Mouse (Mus musculus): Measurements from ENCODE around the gene Tubgcp6.

Tubgcp6 gene

GRCm38 (mm10) chr15:89103921-89104320, 19.0 kb downstream of the Tubgcp6 start:
- no peak for DNase-seq (ENCODE audit: low spot score)

GRCm38 (mm10) chr15:89102646-89103045, 20.3 kb downstream of the Tubgcp6 start:
- no peak for DNase-seq (ENCODE audit: low spot score)

GRCm38 (mm10) chr15:89100823-89101222, 22.1 kb downstream of the Tubgcp6 start:
- no peak for DNase-seq (ENCODE audit: low spot score)

- no peak for DNase-seq (ENCODE audit: low spot score)
Measured at GRCm38 (mm10) chr15:89098616-89099015, 24.3 kb downstream of the Tubgcp6 start.

DNA sequence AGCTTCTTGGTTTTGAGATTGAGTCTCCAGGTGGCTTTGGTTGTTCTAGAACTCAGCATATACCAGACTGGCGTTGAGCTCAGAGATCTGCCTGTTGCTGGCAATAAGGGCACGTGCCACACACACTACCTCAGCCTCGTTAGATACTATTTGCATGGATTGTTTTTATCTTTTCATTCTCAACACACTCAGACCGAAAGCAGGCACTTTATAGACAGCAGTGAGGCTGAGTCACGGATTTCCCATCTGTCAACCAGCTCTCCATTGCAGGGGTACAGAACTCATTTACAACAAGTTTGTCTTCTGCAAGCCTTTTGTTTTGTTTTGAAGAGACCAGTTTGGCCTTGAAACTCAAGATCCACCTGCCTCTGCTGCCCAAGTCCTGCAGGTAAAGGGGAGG, 25.5 kb downstream of the Tubgcp6 start:
- DNase-seq (ENCODE audit: low spot score): no peak

GRCm38 (mm10) chr15:89092181-89092580, 30.7 kb downstream of the Tubgcp6 start:
- no peak for DNase-seq (ENCODE audit: low spot score)

GRCm38 (mm10) chr15:89090662-89091061, 32.2 kb downstream of the Tubgcp6 start:
- DNase-seq (ENCODE audit: low spot score): no peak

DNA sequence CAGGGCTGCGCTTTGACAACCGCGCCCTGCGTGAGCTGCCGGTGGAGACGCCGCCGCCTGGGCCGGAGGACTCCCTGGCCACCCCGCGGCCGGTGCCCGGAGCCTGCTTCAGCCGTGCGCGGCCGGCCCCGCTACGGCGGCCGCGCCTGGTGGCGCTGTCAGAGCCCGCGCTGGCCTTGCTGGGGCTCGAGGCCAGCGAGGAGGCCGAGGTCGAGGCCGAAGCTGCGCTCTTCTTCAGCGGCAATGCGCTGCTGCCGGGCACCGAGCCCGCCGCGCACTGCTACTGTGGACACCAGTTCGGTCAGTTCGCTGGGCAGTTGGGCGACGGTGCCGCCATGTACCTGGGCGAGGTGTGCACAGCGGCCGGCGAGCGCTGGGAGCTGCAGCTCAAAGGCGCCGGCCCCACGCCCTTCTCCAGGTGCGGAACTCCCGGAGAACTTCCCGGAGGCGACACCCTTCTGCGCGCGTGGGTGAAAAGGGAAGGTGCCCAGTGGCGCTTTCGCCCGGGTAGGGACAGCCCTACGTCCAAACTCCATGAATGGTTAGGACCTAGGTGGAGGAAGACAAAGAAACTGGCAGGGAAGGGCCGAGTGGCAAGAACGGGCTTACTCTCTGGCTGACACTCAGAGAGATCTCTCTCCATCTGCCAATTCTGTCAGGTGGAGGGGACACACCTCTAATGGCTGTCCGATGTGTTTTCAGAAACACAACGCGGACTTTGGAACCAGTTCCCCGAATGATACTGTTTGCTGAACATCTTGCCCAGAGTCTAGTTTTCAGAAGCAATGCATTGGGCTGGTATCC, 33.5 kb downstream of the Tubgcp6 start:
- peak; percentile 35 for DNase-seq (ENCODE audit: low spot score)

DNA sequence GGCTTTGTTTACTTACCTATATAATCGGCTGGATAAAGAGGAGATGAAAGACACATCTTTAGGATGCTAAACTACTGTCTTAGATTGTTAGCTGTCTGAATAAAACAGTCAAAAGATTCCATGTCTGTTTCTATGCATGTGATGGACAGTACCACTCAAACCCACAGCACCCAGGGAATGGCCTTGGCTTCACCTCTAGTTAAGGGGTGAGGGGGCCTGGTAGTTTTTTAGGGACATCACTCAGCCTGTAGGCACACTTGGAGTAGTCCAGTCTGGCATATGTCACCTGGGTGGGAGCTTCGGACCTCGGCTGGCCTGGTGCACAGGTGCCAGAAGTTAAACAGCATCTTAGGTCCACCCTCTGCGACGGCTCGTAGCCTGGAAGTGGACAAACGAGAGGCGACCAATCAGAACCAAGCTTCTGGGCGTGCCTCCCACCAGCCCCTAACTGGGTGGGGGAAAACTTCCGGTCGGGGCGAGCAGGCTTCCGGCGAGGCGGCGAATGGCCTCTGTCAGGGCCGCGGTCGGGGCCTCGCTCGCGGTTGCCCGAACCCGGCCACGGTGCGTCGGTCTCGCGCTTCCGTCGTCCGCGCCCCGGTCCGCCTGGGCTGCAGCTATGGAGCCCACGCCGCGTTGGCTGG, 34.2 kb downstream of the Tubgcp6 start, which contains the start of gene Selenoo:
TSS of gene Selenoo (plus strand) at position 478 of the 641 bp plus-strand sequence.
- DNase-seq (ENCODE audit: low spot score): peak; percentile 88

GRCm38 (mm10) chr15:89084826-89085225, 38.1 kb downstream of the Tubgcp6 start:
- DNase-seq (ENCODE audit: low spot score): no peak

GRCm38 (mm10) chr15:89083906-89084305, 39.0 kb downstream of the Tubgcp6 start:
- no peak for DNase-seq (ENCODE audit: low spot score)

- DNase-seq (ENCODE audit: low spot score): peak; percentile 33
Measured at GRCm38 (mm10) chr15:89078208-89078836, 44.6 kb downstream of the Tubgcp6 start.

- peak; percentile 46 for DNase-seq (ENCODE audit: low spot score)
Measured at GRCm38 (mm10) chr15:89076156-89076731, 46.7 kb downstream of the Tubgcp6 start.

DNA sequence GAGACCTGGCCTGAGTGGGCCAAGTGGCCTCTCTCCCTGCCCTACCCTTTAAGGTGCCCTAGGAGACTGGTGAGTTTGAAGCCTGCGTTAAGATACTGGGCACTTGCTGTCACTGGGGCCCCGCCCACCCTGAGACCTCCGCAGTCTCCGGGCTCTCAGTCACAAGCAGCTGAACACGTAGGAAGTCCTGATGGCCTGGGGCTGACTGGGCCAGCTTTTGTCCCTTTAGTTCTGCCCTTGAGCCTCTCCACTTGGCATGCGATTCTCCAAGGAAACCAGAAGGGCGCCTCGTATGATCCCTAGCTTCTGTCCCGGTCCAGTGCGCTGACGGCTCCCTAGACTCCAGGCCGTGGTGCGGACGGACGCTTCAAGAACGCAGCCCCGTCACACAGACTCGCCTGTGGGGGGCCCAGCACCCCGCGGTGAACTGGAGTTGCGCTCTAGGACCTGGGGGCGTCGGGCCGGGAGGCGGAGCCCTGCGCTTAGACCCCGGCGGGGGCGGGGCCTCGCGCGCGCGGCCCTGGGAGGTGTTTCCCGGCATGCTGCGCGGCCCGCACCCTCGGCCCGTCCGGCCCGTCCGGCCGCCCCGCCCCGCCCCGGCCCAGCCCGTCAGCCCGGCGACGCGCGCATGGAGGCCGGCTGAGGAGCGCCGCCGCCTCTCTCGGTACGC, 47.3 kb downstream of the Tubgcp6 start:
- peak; percentile 78 for DNase-seq (ENCODE audit: low spot score)

DNA sequence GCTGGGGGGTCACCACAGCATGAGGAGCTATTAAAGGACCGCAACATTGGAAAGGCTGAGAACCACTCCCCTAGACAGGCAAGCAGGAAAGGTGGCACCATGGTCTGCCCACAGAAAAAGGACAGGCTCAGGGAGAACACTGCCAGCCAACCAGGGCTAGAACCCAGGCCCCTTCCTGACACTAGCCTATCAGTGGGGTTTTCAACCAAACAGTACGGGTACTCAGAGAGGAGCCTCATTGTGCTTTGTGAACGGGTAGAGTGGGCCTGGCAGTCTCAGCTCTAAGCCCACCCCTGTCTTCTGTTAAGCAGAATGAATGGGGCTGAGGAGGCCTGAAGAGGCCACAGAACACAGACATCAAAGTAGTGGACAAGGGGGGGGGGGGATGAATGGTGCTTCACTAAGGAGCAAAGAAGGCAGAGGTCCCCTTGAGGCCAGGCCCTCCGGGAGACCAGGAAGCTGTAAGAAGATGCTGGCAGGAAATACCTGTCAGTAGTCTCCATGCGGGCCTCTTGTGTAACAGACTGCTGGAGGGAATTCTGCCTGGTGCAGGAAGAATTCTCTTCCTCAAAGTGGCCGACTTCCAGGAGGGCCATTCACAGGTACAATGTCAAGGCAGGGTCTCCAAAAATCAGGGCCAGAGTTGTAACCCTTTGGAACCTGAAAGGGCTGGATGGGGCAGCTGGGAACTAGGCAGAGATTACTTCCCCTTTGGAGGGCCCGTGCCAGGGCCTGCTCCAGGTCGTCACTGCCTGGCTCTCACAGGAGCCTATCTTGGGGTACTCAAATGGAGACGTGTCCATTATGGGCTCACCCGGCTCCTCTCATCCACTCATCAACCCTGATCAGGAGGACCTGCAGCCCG, 48.1 kb downstream of the Tubgcp6 start, which contains the start of gene Trabd:
TSS of gene Trabd (plus strand) at position 512 of the 865 bp plus-strand sequence.
- no peak for DNase-seq (ENCODE audit: low spot score)

GRCm38 (mm10) chr15:89073993-89074603, 48.8 kb downstream of the Tubgcp6 start:
- DNase-seq (ENCODE audit: low spot score): no peak

DNA sequence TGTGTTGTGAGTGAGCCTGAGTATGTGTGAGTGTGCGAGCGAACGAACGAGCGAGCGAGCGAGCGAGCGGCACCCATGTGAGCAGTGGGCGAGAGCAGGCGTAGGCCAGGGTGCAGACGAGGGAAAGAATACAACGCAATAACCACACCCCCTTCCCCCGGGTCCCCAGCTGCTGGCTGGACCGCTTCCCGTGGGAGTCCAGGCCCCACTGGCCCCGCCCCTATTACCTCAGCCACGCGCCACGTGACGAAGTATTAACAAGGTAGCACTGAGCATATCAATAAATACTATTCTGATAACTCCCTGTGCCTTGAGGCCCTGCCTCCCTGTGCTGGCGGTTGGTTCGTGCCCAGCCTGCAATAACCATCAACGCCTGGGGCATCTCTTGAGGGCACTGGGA, 52.3 kb downstream of the Tubgcp6 start:
- no peak for DNase-seq (ENCODE audit: low spot score)

DNA sequence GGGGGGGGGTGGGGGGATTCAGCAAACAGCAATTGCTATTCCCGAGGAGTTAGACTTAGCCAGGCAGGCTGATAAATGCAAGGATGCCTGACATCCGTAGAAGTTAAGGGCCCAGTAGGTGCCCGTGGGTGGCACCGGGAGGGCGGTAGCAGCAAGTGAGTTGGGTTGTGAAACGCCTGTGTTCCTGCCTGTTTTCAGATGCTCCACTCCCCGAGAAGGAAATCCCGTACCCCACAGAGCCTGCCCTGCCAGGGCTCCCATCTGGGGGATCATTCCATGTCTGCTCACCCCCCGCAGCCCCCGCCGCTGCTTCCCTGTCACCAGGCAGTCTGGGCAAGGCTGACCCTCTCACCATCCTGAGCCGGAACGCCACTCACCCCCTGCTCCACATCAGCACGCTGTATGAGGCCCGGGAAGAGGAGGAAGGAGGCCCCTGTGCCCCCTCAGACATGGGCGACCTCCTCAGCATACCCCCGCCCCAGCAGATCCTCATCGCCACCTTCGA, 53.5 kb downstream of the Tubgcp6 start:
- no peak for DNase-seq (ENCODE audit: low spot score)

DNA sequence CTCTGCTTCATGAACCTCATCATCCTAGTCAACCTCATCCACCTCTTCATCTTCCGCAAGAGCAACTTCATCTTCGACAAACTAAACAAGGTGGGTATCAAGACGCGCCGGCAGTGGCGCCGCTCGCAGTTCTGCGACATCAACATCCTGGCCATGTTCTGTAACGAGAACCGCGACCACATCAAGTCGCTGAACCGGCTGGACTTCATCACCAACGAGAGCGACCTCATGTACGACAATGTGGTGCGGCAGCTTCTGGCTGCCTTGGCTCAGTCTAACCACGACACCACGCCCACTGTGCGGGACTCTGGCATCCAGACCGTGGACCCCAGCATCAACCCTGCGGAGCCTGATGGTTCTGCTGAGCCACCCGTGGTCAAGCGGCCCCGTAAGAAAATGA, 54.7 kb downstream of the Tubgcp6 start:
- DNase-seq (ENCODE audit: low spot score): no peak

GRCm38 (mm10) chr15:89067609-89068008, 55.3 kb downstream of the Tubgcp6 start:
- DNase-seq (ENCODE audit: low spot score): no peak

Data from urinary bladder, postnatal 25 days (tissue).